ENCODE assay signal across 8 mouse cellular contexts in the genomic region with DNA sequence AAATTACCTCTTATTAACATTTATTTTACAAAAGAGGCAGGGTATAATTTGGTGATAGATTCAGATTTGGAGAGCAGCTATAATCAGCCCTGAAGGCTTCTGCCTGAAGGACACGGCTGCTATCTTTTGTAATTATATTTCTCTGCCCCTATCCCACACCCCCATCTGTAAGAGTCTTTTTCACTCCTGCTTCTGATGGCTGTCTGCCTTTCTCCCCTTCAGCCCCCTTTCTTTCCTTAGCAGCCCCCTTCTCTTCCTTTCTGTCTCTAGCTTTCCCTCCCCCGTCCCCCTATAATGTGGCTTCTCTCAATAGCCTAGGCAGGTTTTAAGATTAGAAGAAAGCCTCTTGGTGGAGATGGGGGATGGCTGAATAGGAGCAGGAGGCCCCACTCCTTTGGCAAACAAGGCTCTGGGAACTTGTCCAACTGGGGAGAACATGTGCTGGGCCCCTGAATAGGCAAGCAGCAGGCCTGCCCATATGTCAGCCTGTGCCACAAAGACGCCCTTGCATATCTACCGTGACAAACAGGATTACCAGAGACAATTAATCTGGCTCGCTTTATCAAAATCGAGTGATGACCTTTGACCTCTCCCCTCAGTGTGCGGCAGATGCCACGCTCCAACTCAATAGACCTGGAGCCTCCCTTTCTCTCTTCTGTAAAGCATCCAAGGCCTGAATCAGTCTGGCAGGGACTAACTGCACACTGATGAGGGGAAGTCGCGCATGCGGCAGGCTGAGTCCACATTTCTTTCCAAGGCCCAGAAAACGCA.
DNase-seq lines count a peak whose midpoint lies in the region; ATAC-seq and TF ChIP-seq lines count a peak whose summit lies in the region.

No protein-coding gene starts in this region.

- TF ChIP-seq POLR2A in cerebellum, adult 2 months (IDR thresholded peaks at IDR 0.05; ENCODE audit: borderline replicate concordance, insufficient read depth, low read length) = no peak

- H3K4me3 ChIP-seq in cerebellum, adult 2 months (replicated peaks; ENCODE audit: insufficient read depth, low read depth, low read length) = no peak overlapping the region
- H3K4me3 ChIP-seq in forebrain, postnatal 0 days (ENCODE audit: low read depth, low read length) = no peak overlapping the region
- no peak overlapping the region for H3K4me3 ChIP-seq in intestine, postnatal 0 days (ENCODE audit: low read depth, low read length)
- H3K4me3 ChIP-seq in kidney, embryonic 16.5 days (ENCODE audit: low read length) = no peak overlapping the region

- H3K9ac ChIP-seq in forebrain, postnatal 0 days = no peak overlapping the region
- H3K9ac ChIP-seq in intestine, postnatal 0 days (ENCODE audit: low read depth, low read length) = no peak overlapping the region
- no peak overlapping the region for H3K9ac ChIP-seq in kidney, embryonic 16.5 days (replicated peaks; ENCODE audit: low read length)

- ATAC-seq in forebrain, postnatal 0 days = peak; percentile 97
- peak; percentile 57 for ATAC-seq in intestine, postnatal 0 days
- ATAC-seq in kidney, embryonic 16.5 days (ENCODE audit: low FRiP score, low TSS enrichment) = no peak

- DNase-seq in 3T3-L1 (ENCODE audit: low read depth, low spot score) = peak; percentile 11
- peak; percentile 81 to 91 for DNase-seq in cerebellum, adult 2 months
- DNase-seq in forebrain, postnatal 0 days = peak; percentile 94
- peak; percentile 20 for DNase-seq in lung, postnatal 10 days
- DNase-seq in right cerebral cortex, adult 18-20 months = peak; percentile 54
- DNase-seq in thymus, postnatal 14 days = no peak

- 0 out of 2 replicates have a peak, but pooled peaks cover 3% of the 10 kb centered on the region for H3K4me1 ChIP-seq in cerebellum, adult 2 months (ENCODE audit: control insufficient read depth, insufficient read depth, low read length)
- peaks cover 12% of the 10 kb centered on the region for H3K4me1 ChIP-seq in forebrain, postnatal 0 days (ENCODE audit: insufficient read depth)
- H3K4me1 ChIP-seq in intestine, postnatal 0 days (replicated peaks; ENCODE audit: control insufficient read depth, insufficient read depth, low read length) = no peaks in the 10 kb centered on the region
- no peaks in the 10 kb centered on the region for H3K4me1 ChIP-seq in kidney, embryonic 16.5 days (ENCODE audit: insufficient read depth, low read length)

- H3K27me3 ChIP-seq in cerebellum, adult 2 months (ENCODE audit: control insufficient read depth, insufficient read depth, low read length) = no peaks in the 10 kb centered on the region
- no peaks in the 10 kb centered on the region for H3K27me3 ChIP-seq in forebrain, postnatal 0 days (ENCODE audit: insufficient read depth, low read length)
- no peaks in the 10 kb centered on the region for H3K27me3 ChIP-seq in intestine, postnatal 0 days (replicated peaks; ENCODE audit: control insufficient read depth, insufficient read depth, low read length)
- H3K27me3 ChIP-seq in kidney, embryonic 16.5 days (ENCODE audit: insufficient read depth, low read length) = no peaks in the 10 kb centered on the region

- H3K36me3 ChIP-seq in forebrain, postnatal 0 days (ENCODE audit: insufficient read depth) = no peaks in the 10 kb centered on the region
- H3K36me3 ChIP-seq in intestine, postnatal 0 days (ENCODE audit: control insufficient read depth, insufficient read depth) = no peaks in the 10 kb centered on the region
- no peaks in the 10 kb centered on the region for H3K36me3 ChIP-seq in kidney, embryonic 16.5 days (ENCODE audit: insufficient read depth, low read length)

- H3K4me2 ChIP-seq in forebrain, postnatal 0 days (ENCODE audit: low read depth) = no peak overlapping the region; the same call in 1 of the 2 replicates
- no peak overlapping the region for H3K4me2 ChIP-seq in intestine, postnatal 0 days (replicated peaks; ENCODE audit: low read depth)
- H3K4me2 ChIP-seq in kidney, embryonic 16.5 days (replicated peaks; ENCODE audit: low read depth, low read length) = no peak overlapping the region

- no peak overlapping the region for H3K27ac ChIP-seq in cerebellum, adult 2 months (ENCODE audit: insufficient read depth, low read length)
- H3K27ac ChIP-seq in forebrain, postnatal 0 days (ENCODE audit: low read depth, low read length) = peak overlapping the region; percentile 84
- H3K27ac ChIP-seq in intestine, postnatal 0 days (ENCODE audit: low read depth, low read length) = no peak overlapping the region
- H3K27ac ChIP-seq in kidney, embryonic 16.5 days (ENCODE audit: low read length) = no peak overlapping the region

- H3K9me3 ChIP-seq in forebrain, postnatal 0 days (ENCODE audit: low read length) = no peaks in the 10 kb centered on the region
- no peaks in the 10 kb centered on the region for H3K9me3 ChIP-seq in intestine, postnatal 0 days (ENCODE audit: control insufficient read depth)
- no peaks in the 10 kb centered on the region for H3K9me3 ChIP-seq in kidney, embryonic 16.5 days (ENCODE audit: low read length)

- TF ChIP-seq CTCF in cerebellum, adult 2 months (IDR thresholded peaks at IDR 0.05; ENCODE audit: borderline replicate concordance, insufficient read depth, low read depth, low read length) = no peak
- TF ChIP-seq CTCF in forebrain, postnatal 0 days (IDR thresholded peaks at IDR 0.05; ENCODE audit: low read depth) = no peak
- no peak for TF ChIP-seq CTCF in intestine, postnatal 0 days (IDR thresholded peaks at IDR 0.05; ENCODE audit: low read depth)

- WGBS in cerebellum, adult 2 months = 13% methylated on average over 12 of the region's 12 CpGs
- WGBS in forebrain, postnatal 0 days = 10% methylated on average over 12 of the region's 12 CpGs
- WGBS in intestine, postnatal 0 days = 40% methylated on average over 12 of the region's 12 CpGs
- 79% methylated on average over 12 of the region's 12 CpGs for WGBS in kidney, embryonic 16.5 days
